Mouse (Mus musculus): Measurements from ENCODE around the gene Eif2b1. TPM values are rescaled to one million over a fixed set of nuclear protein-coding genes. Genes with fewer than 3 reads are reported as not detected.
"Not testable (repeated sequence)": the region's sequence is repeated elsewhere in the genome, so short reads cannot be mapped to it uniquely, and the experiment has no call there.

Eif2b1 gene
- polyA plus RNA-seq, 1 experiment from 2014 or later, result 30.7 TPM

DNA sequence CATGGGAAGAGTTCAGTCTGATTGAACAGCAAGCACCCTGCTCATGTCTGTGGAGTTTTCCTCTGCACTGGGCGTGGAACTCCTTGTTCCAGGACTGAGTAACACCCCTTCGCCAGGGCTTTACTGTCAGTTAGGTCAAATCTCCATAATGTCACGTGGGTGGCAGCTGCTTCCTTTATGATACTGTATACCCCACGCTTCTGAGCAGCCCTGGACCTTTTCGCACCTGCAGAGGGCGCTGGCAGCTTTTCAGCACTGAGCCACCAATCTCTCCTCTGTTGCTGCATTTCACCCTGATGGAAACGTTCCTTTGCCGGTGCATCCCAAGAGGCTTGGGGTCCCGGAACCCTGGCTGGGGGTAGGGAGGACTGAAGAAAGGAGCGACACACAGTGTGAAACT is 32.0 kb upstream of the Eif2b1 start:
- Histone ChIP-seq H3K4me3 (ENCODE audit: low read depth, low read length) (no peak overlapping the region), H3K4me2 (ENCODE audit: low read depth, low read length) (no peak overlapping the region), H3K27me3 (ENCODE audit: insufficient read depth, low read length) (no peaks in the 10 kb centered on the region), H3K9me3 (ENCODE audit: low read length) (no peaks in the 10 kb centered on the region), H3K9ac (replicated peaks) (no peak overlapping the region), H3K27ac (ENCODE audit: low read depth) (no peak overlapping the region), H3K4me1 (ENCODE audit: insufficient read depth) (no peaks in the 10 kb centered on the region), H3K36me3 (replicated peaks; ENCODE audit: insufficient read depth, low read length) (no peaks in the 10 kb centered on the region)
- ATAC-seq (peak; percentile 71), DNase-seq (peak; percentile 48)
- WGBS (ENCODE audit: insufficient replicate concordance), result 64% methylated on average over 10 of the region's 10 CpGs
- TF ChIP-seq CTCF (IDR thresholded peaks at IDR 0.05; ENCODE audit: low read depth) (peak; percentile 54), EP300 (IDR thresholded peaks at IDR 0.05; ENCODE audit: low read depth) (no peak)

DNA sequence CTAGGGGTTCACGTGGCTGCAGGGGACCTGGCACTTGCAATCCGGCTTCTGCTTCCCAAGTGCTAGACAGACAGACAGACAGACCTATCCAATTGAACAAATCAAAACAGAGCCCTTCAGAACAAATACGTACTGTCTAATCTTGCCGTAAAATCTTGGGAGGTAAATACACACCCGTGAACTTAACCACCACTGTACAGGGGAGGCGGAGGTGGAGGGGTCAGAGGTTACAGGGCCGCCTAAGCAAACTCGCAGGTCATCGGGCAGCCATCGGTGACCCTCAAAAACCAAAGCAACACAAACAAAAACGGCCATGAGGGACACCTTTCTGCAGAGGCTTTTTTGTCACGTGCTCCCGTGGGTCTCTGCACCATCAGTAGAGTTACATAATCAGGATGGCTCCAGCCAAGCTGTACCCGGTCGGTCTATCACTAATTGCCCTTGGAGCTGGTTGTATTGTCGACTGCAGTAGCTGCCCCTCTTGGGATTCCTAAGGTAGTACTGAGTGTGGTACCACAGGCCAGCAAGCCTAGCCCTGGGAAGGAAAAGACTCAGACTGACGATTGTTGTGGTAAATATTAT is 26.2 kb upstream of the Eif2b1 start:
- H3K9ac ChIP-seq (replicated peaks), result no peak overlapping the region
- H3K4me2 ChIP-seq (ENCODE audit: low read depth, low read length), result no peak overlapping the region
- ATAC-seq (peak; percentile 78), DNase-seq (peak; percentile 25)
- TF ChIP-seq CTCF (IDR thresholded peaks at IDR 0.05; ENCODE audit: low read depth) (no peak), EP300 (IDR thresholded peaks at IDR 0.05; ENCODE audit: low read depth) (no peak)
- H3K4me1 ChIP-seq (ENCODE audit: insufficient read depth), result 0 out of 2 replicates have a peak, but pooled peaks cover 4% of the 10 kb centered on the region
- no peaks in the 10 kb centered on the region for H3K36me3 ChIP-seq (replicated peaks; ENCODE audit: insufficient read depth, low read length)
- H3K27ac ChIP-seq (ENCODE audit: low read depth), result 0 out of 2 replicates have a peak overlapping the region, but pooled peaks have one; percentile 39
- H3K27me3 ChIP-seq (ENCODE audit: insufficient read depth, low read length), result no peaks in the 10 kb centered on the region
- 61% methylated on average over 17 of the region's 17 CpGs for WGBS (ENCODE audit: insufficient replicate concordance)
- H3K9me3 ChIP-seq (ENCODE audit: low read length), result no peaks in the 10 kb centered on the region
- no peak overlapping the region for H3K4me3 ChIP-seq (ENCODE audit: low read depth, low read length)

- no peak overlapping the region for H3K4me3 ChIP-seq (ENCODE audit: low read depth, low read length)
- H3K9me3 ChIP-seq (ENCODE audit: low read length), result no peaks in the 10 kb centered on the region
- no peak overlapping the region for H3K9ac ChIP-seq (replicated peaks)
- no peak overlapping the region for H3K27ac ChIP-seq (ENCODE audit: low read depth)
- peak; percentile 55 for ATAC-seq
- no peak for DNase-seq
- TF ChIP-seq EP300 (IDR thresholded peaks at IDR 0.05; ENCODE audit: low read depth) (no peak), CTCF (IDR thresholded peaks at IDR 0.05; ENCODE audit: low read depth) (no peak)
- WGBS (ENCODE audit: insufficient replicate concordance), result 66% methylated on average over 4 of the region's 4 CpGs
- no peak overlapping the region for H3K4me2 ChIP-seq (ENCODE audit: low read depth, low read length)
- H3K27me3 ChIP-seq (ENCODE audit: insufficient read depth, low read length), result no peaks in the 10 kb centered on the region
- H3K4me1 ChIP-seq (ENCODE audit: insufficient read depth), result 0 out of 2 replicates have a peak, but pooled peaks cover 4% of the 10 kb centered on the region
- no peaks in the 10 kb centered on the region for H3K36me3 ChIP-seq (replicated peaks; ENCODE audit: insufficient read depth, low read length)
Observed at GRCm38 (mm10) chr5:124604296-124604695, 25.4 kb upstream of the Eif2b1 start.

DNA sequence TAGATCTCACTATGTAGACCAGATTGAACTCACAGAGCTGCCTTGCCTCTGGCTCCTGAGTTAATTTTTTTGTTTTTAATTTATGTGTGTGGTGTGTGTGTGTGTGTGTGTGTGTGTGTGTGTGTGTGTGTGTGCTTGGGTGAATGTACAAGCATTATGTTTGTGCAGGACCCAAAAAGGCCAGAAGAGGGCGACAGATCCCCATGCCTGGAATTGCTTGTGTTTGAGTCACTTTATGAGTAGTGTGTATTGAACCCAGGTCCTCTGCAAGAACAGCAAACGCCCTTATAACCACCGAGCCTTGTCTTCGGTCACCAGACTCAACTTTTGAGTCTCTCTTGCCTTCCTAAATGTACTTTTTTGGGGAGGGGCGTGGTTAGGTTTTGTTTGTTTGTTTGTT is 23.4 kb upstream of the Eif2b1 start:
- TF ChIP-seq CTCF (IDR thresholded peaks at IDR 0.05; ENCODE audit: low read depth) (peak; percentile 80), EP300 (IDR thresholded peaks at IDR 0.05; ENCODE audit: low read depth) (no peak)
- ATAC-seq (no peak), DNase-seq (peak; percentile 74)
- H3K27me3 ChIP-seq (ENCODE audit: insufficient read depth, low read length), result no peaks in the 10 kb centered on the region
- no peak overlapping the region for H3K27ac ChIP-seq (ENCODE audit: low read depth)
- H3K4me3 ChIP-seq (ENCODE audit: low read depth, low read length), result no peak overlapping the region
- no peaks in the 10 kb centered on the region for H3K36me3 ChIP-seq (replicated peaks; ENCODE audit: insufficient read depth, low read length)
- H3K4me2 ChIP-seq (ENCODE audit: low read depth, low read length), result no peak overlapping the region
- no peaks in the 10 kb centered on the region for H3K9me3 ChIP-seq (ENCODE audit: low read length)
- H3K4me1 ChIP-seq (ENCODE audit: insufficient read depth), result peaks cover 10% of the 10 kb centered on the region
- no peak overlapping the region for H3K9ac ChIP-seq (replicated peaks)
- WGBS (ENCODE audit: insufficient replicate concordance), result 55% methylated on average over 5 of the region's 5 CpGs

GRCm38 (mm10) chr5:124599726-124600125 is 20.8 kb upstream of the Eif2b1 start:
- not testable (repeated sequence) for H3K4me2 ChIP-seq (ENCODE audit: low read depth, low read length); H3K36me3 ChIP-seq (replicated peaks; ENCODE audit: insufficient read depth, low read length); H3K27me3 ChIP-seq (ENCODE audit: insufficient read depth, low read length); H3K27ac ChIP-seq (ENCODE audit: low read depth); H3K4me1 ChIP-seq (ENCODE audit: insufficient read depth); ATAC-seq; H3K9me3 ChIP-seq (ENCODE audit: low read length); DNase-seq; H3K4me3 ChIP-seq (ENCODE audit: low read depth, low read length); H3K9ac ChIP-seq (replicated peaks)
- 35% methylated on average over 8 of the region's 8 CpGs for WGBS (ENCODE audit: insufficient replicate concordance)

GRCm38 (mm10) chr5:124598224-124599174 is 19.6 kb upstream of the Eif2b1 start:
- H3K27ac ChIP-seq (ENCODE audit: low read depth), result no peak overlapping the region
- WGBS (ENCODE audit: insufficient replicate concordance), result 14% methylated on average over 30 of the region's 30 CpGs
- ATAC-seq, result peak; percentile 99
- H3K36me3 ChIP-seq (replicated peaks; ENCODE audit: insufficient read depth, low read length), result peaks cover 12% of the 10 kb centered on the region
- no peaks in the 10 kb centered on the region for H3K27me3 ChIP-seq (ENCODE audit: insufficient read depth, low read length)
- peak overlapping the region; percentile 82 for H3K4me2 ChIP-seq (ENCODE audit: low read depth, low read length)
- TF ChIP-seq EP300 (IDR thresholded peaks at IDR 0.05; ENCODE audit: low read depth) (no peak), CTCF (IDR thresholded peaks at IDR 0.05; ENCODE audit: low read depth) (no peak)
- DNase-seq, result peak; percentile 87
- H3K9ac ChIP-seq (replicated peaks), result peak overlapping the region; percentile 52
- H3K4me1 ChIP-seq (ENCODE audit: insufficient read depth), result peaks cover 6% of the 10 kb centered on the region
- H3K9me3 ChIP-seq (ENCODE audit: low read length), result no peaks in the 10 kb centered on the region
- H3K4me3 ChIP-seq (ENCODE audit: low read depth, low read length), result peak overlapping the region; percentile 59

Measured in liver, postnatal 0 days (tissue).